Mouse (Mus musculus): ENCODE results near the gene Nfe2.
A peak's percentile ranks its signal among the peaks of the same experiment; 100 is the strongest.
"Not testable (repeated sequence)": the region's sequence is repeated elsewhere in the genome, so short reads cannot be mapped to it uniquely, and the experiment has no call there.

Nfe2 gene

GRCm38 (mm10) chr15:103290843-103291242 is 32.6 kb upstream of the Nfe2 start:
- DNase-seq (ENCODE audit: low spot score) = no peak

GRCm38 (mm10) chr15:103290417-103290816 is 32.2 kb upstream of the Nfe2 start:
- DNase-seq (ENCODE audit: low spot score) = no peak

DNA sequence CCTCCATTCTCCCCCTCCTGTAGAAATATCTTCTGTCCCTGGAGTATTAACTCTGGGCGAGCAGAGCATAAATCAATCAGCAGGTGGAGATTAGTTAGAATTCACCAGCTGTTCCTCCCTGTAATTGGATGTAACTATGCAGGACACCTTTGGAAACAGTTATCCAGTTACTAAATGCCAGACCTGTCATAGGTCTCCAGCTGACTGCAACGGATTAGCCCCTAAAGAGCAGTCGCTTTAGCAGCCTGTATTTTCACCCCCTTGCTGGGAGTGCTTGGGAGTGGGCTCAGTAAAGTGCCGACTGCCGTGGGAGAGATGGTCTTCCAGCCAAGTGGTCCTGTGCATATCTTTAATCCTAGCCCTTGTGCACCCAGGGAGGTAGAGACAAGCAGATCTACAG is 31.4 kb upstream of the Nfe2 start:
- DNase-seq (ENCODE audit: low spot score) = no peak

DNA sequence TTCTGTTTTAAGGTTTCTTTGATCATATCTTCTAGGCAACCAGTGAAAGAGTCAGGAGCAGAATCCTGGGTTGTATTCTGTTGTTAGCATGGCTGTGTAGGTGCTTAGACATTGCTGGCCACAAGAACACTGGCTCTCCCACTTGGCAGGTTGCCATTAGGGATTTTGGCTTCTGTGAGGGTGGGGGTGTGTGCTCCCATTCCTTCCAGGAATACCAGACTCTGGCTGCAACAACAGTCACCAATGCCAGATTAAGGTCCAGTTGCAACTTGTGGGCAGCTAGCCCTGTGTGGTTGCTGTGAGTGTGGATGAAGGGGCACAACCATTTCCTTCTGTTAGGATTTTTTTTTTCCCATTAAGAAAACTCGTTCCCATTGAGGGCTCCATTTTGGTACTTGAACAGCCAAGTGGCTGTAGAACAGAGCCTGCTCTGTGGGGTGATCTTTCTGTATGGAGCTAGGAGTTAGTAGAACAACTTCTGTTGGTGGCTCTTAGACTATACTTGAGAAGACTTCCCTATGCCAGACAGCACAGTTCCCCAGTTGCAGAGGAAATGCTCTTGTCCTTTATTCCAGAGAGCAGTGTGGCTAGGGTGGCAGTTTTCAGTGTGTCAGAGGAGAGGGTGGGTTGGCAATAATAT is 27.7 kb upstream of the Nfe2 start:
- no peak for DNase-seq (ENCODE audit: low spot score)

DNA sequence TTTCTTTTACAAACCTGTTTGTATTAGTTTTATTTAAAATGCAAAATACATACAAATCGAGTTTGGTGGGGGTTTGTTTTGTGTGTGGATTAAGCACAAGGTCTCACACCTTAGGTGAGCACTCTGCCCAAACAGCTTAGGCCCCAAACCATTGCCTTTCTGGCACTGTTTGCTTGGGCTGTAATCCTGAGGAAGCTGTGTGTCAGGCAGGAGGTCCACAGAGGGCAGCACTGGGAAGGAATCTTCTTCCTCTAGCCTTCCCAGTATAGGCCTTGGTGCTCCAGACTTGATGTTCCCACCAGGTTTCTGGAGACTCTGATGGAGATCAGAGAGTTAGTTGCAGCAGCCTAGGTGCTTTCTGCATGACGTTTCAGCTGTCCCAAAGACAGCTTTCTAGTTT is 26.4 kb upstream of the Nfe2 start:
- no peak for DNase-seq (ENCODE audit: low spot score)

- DNase-seq (ENCODE audit: low spot score) = no peak
Observed at GRCm38 (mm10) chr15:103284066-103284465, 25.9 kb upstream of the Nfe2 start.

- DNase-seq (ENCODE audit: low spot score) = no peak
Observed at GRCm38 (mm10) chr15:103281465-103282205, 23.4 kb upstream of the Nfe2 start.

DNA sequence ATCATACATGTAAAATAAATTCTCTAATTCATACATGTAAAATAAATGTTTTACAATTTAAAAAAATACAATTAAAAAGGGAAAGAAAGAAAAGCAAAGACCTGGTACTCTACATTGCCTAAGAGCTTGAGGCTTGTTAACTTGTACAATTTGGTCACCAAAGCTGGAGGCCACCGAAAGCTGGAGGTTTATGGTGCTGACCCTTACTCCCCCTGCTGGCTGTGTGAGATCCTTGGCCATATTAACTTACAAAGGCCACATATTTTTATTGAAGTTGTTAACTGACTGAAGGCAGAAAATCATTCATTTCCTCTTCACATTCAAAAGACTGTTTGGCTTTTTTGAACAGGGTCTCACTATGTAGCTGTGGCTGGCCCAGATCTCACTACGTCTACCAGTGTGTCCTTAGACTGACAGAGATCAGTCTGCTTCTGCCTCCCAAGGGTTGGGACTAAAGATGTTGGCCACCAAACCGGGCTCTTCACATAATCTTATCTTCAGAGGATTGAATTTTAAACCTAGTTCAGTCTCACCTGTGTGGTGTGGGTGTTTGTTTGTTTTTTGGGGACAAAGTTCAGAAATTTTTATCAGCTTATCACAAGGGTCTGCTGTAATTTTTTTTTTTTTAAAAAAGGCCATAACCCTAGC is 22.7 kb upstream of the Nfe2 start:
- no peak for DNase-seq (ENCODE audit: low spot score)

DNA sequence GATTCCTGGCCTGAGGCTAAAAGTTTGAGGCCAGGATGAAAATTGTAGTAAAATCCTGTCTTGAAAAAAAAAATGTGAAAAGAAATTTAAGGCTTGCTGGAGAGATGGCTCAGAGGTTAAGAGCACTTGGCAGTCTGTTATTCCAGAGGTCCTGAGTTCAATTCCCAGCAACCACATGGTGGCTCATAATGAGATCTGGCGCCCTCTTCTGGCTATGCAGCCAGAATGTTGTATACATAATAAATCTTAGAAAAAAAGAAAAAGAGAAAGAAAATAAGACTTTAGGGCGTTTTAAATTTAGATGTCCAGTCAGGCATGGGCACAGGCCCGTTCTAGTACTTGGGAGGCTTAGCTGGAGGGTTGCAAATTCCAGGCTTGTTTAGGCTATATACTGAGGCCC is 21.5 kb upstream of the Nfe2 start:
- no peak for DNase-seq (ENCODE audit: low spot score)

DNA sequence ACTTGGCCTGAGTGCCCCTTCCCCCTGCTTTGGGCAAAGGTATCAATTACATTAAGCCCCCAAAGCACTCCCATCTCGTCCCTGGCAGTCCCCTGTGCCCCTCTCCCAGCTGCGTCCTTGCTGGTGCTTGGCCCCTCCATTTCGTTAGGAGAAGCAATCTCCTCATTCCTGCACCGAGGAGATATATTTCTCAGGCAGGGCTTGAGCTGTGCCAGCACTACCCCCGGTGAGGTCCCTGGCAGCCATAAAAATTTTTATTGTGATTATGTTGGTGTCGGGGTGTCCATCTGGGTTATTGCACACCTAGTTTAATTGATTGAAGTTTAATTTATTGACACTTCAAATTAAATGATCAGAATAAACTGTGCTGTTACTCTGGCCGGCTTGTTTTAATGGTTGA is 19.7 kb upstream of the Nfe2 start:
- no peak for DNase-seq (ENCODE audit: low spot score)

GRCm38 (mm10) chr15:103275943-103276342 is 17.7 kb upstream of the Nfe2 start:
- DNase-seq (ENCODE audit: low spot score) = not testable (repeated sequence)

DNA sequence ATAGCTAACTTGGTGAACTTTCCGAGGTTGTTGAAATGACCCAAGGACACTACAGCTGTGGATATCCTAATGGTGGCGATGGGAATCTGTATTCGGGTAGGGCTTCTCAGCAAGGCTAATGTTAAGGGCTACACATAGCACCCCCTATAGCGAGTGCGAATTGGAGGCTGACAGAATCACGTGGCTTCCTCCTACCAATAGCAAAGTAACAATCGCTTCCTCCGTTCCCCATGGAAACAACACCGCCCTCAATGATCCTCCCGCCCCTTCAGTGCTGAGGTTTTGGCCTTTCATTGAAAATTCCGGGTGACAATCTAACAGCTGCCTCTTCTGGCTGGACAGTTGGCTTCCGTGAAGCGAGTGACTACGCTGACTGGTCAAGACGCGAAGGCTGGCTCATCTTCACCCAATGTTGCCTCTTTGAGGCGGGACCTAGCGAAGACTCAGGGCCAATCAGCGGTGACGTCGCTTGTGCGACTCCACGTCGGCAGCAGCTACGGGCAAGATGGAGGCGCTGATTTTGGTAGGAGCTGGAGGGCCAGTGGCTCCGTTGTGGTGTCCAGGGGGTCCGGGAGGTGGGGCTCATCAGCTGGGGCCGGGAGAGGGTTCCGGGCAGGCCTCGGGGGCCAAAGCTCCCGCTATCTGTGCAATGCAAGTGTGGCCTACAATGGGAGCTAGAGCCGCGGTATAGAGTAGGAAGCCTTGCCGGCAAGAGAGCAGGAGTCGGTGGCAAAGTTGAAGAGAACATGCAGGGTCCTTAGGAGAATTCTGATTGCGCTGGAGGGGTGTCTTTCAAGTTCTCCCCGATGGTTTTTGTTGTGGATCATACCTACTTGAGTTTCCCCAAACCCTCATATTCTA is 14.4 kb upstream of the Nfe2 start, which contains the start of gene Copz1:
TSS of gene Copz1 (plus strand) at position 296 of the 861 bp plus-strand sequence.
- peak; percentile 97 for DNase-seq (ENCODE audit: low spot score)

DNA sequence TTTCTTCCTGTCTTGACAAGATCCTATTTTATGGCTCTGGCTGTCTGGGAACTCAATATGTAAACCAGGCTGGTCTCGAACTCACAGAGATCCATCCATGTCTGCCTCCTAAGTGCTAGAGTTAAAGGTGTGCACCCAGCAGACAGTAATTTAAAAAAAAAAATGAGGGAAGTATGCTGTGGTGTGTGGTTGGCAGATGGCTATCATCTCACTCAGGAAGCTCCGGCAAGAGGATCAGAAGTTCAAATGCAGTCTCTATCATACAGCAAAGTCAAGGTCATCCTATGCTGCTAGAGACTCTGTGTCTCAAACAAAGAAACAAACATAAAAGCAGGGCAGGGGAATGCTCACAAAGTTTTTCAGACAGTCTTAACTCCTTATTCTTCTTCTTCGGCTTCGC is 10.7 kb upstream of the Nfe2 start:
- no peak for DNase-seq (ENCODE audit: low spot score)

- no peak for DNase-seq (ENCODE audit: low spot score)
Observed at GRCm38 (mm10) chr15:103264794-103265193, 6.6 kb upstream of the Nfe2 start.

DNA sequence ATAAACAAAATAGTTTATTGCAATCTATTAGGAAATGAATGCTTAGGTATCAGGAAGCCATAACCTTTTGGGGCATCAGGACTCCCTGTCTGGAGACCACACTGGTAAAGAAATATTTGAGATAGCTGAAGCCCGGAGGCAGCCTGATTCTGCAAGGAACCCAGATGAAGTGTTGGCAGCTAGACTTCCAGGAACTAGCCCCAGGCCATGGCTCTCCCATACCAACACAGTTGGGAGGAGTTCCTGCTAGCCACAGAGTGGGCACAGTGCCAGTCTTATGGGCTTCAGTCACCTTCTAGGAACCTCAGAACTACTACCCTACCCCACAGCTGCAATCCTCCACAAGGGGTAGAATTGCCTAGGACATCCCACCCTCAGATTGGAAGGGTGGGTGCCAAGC is 1.8 kb upstream of the Nfe2 start:
- no peak for DNase-seq (ENCODE audit: low spot score)

GRCm38 (mm10) chr15:103259162-103259561 is 959 bp upstream of the Nfe2 start:
- no peak for DNase-seq (ENCODE audit: low spot score)

GRCm38 (mm10) chr15:103256210-103256986 is 1.8 kb downstream of the Nfe2 start:
- DNase-seq (ENCODE audit: low spot score) = no peak

DNA sequence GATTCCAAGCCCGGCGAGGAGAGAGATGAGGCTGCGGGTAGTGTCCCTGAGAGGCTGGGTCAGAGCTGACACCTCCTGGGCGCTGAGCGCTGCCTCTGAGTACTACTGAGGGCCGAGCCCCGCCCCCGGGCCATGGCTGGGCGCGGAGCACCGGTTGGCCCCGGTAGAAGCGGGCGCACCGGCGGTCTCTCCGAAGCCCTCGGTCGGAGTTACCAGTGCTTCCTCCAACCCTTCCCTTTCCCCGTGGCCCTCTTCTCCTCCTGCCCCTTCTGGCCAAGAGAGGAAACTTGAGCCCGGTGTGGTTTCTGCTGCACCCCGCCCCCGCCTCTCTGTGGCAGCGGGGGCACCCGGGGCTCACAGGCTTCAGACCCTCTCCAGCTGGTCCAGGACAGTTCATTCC is 3.0 kb downstream of the Nfe2 start:
- DNase-seq (ENCODE audit: low spot score) = no peak

GRCm38 (mm10) chr15:103253352-103253751 is 4.9 kb downstream of the Nfe2 start:
- DNase-seq (ENCODE audit: low spot score) = no peak

GRCm38 (mm10) chr15:103252660-103253059 is 5.5 kb downstream of the Nfe2 start:
- DNase-seq (ENCODE audit: low spot score) = no peak

DNA sequence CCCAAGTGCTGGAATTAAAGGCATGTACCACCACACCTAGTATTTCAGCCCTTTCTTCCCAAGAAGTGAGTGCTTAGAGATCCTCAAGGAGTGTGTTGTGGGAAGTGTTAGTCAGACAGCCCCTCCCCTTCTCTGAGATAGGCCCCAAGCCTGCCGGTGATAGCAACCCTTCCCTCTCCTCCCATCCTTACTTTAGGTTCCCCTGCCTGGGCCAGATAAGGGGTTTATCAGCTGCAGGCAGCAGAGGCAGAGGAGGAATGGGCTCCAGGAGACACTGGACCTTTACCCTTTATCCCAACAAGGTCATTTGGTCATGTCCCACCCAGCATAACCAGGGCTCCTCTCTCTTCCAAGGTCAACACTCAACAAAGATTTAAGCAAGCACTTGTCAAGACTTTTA is 6.6 kb downstream of the Nfe2 start:
- no peak for DNase-seq (ENCODE audit: low spot score)

Data from layer of hippocampus, adult 9-10 months (tissue).